Mouse (Mus musculus): ENCODE results near the gene Gm8180. TPM values are rescaled to one million over a fixed set of nuclear protein-coding genes. Genes with fewer than 3 reads are reported as not detected.
A peak's percentile ranks its signal among the peaks of the same experiment; 100 is the strongest.
"Not testable (repeated sequence)": the region's sequence is repeated elsewhere in the genome, so short reads cannot be mapped to it uniquely, and the experiment has no call there.

Gene Gm8180
- polyA plus RNA-seq, 1 experiment from 2014 or later: not detected

- Histone ChIP-seq H3K9ac (ENCODE audit: low read length) (no peak overlapping the region), H3K4me2 (ENCODE audit: low read length) (peak overlapping the region; percentile 49), H3K27me3 (replicated peaks; ENCODE audit: control insufficient read depth, insufficient read depth, low read length) (no peaks in the 10 kb centered on the region), H3K36me3 (ENCODE audit: control insufficient read depth, insufficient read depth, low read length) (no peaks in the 10 kb centered on the region), H3K9me3 (ENCODE audit: control insufficient read depth, low read length) (no peaks in the 10 kb centered on the region), H3K27ac (ENCODE audit: low read depth) (no peak overlapping the region), H3K4me1 (replicated peaks; ENCODE audit: control insufficient read depth, insufficient read depth, low read length) (no peaks in the 10 kb centered on the region), H3K4me3 (ENCODE audit: low read depth, low read length) (peak overlapping the region; percentile 20)
- no peak for DNase-seq (ENCODE audit: low spot score)
- 20% methylated on average over 13 of the region's 14 CpGs for WGBS
- ATAC-seq (replicated peaks; ENCODE audit: low FRiP score, low TSS enrichment, low read depth): peak; percentile 62; the same call in 1 of the 2 replicates
These were observed 11.7 kb upstream of the Gm8180 start for GRCm38 (mm10) chr14:43796069-43796904.

- not testable (repeated sequence) for DNase-seq (ENCODE audit: low spot score); H3K9me3 ChIP-seq (ENCODE audit: control insufficient read depth, low read length); H3K9ac ChIP-seq (ENCODE audit: low read length); H3K27me3 ChIP-seq (replicated peaks; ENCODE audit: control insufficient read depth, insufficient read depth, low read length); H3K4me2 ChIP-seq (ENCODE audit: low read length); H3K27ac ChIP-seq (ENCODE audit: low read depth); H3K4me1 ChIP-seq (replicated peaks; ENCODE audit: control insufficient read depth, insufficient read depth, low read length); H3K36me3 ChIP-seq (ENCODE audit: control insufficient read depth, insufficient read depth, low read length); ATAC-seq (replicated peaks; ENCODE audit: low FRiP score, low TSS enrichment, low read depth); H3K4me3 ChIP-seq (ENCODE audit: low read depth, low read length)
- WGBS: 42% methylated on average over 5 of the region's 5 CpGs
These were observed 9.3 kb upstream of the Gm8180 start for GRCm38 (mm10) chr14:43793811-43794210.

- not testable (repeated sequence) for H3K4me2 ChIP-seq (ENCODE audit: low read length); H3K27ac ChIP-seq (ENCODE audit: low read depth); H3K9me3 ChIP-seq (ENCODE audit: control insufficient read depth, low read length); H3K4me1 ChIP-seq (replicated peaks; ENCODE audit: control insufficient read depth, insufficient read depth, low read length); H3K4me3 ChIP-seq (ENCODE audit: low read depth, low read length); H3K27me3 ChIP-seq (replicated peaks; ENCODE audit: control insufficient read depth, insufficient read depth, low read length); ATAC-seq (replicated peaks; ENCODE audit: low FRiP score, low TSS enrichment, low read depth); DNase-seq (ENCODE audit: low spot score); H3K36me3 ChIP-seq (ENCODE audit: control insufficient read depth, insufficient read depth, low read length); H3K9ac ChIP-seq (ENCODE audit: low read length)
- WGBS: 83% methylated on average over 4 of the region's 4 CpGs
These were observed 37.0 kb downstream of the Gm8180 start, which contains the start of gene Gm6526 for GRCm38 (mm10) chr14:43747566-43747965. TSS of gene Gm6526 (plus strand) at chr14:43747866.

Other genes with a start within 250 kb of the Gm8180 start
- gene Gm5799, start 241.2 kb downstream of the Gm8180 start, polyA plus RNA-seq (2014; fragmentation: Nextera tagmentation; extraction: Ambion mirVana): not detected in 2 replicates
- gene Gm17654, start 205.6 kb downstream of the Gm8180 start, polyA plus RNA-seq (2014; fragmentation: Nextera tagmentation; extraction: Ambion mirVana): not detected in 2 replicates
- not detected in 2 replicates for gene Gm10375, start 176.7 kb downstream of the Gm8180 start, polyA plus RNA-seq (2014; fragmentation: Nextera tagmentation; extraction: Ambion mirVana)
- gene Gm8165, start 107.5 kb downstream of the Gm8180 start, polyA plus RNA-seq (2014; fragmentation: Nextera tagmentation; extraction: Ambion mirVana): not detected in 2 replicates
- gene Gm7324, start 86.9 kb downstream of the Gm8180 start, polyA plus RNA-seq (2014; fragmentation: Nextera tagmentation; extraction: Ambion mirVana): 1.5 TPM in 2 replicates
- not detected in 2 replicates for gene Gm16506, start 57.3 kb downstream of the Gm8180 start, polyA plus RNA-seq (2014; fragmentation: Nextera tagmentation; extraction: Ambion mirVana)
- gene Gm6526, start 36.9 kb downstream of the Gm8180 start, polyA plus RNA-seq (2014; fragmentation: Nextera tagmentation; extraction: Ambion mirVana): not detected in 2 replicates
- not detected in 2 replicates for gene Ear1, start 90.8 kb upstream of the Gm8180 start, polyA plus RNA-seq (2014; fragmentation: Nextera tagmentation; extraction: Ambion mirVana)
- not detected in 2 replicates for gene Ear10, start 138.8 kb upstream of the Gm8180 start, polyA plus RNA-seq (2014; fragmentation: Nextera tagmentation; extraction: Ambion mirVana)
- gene Gm8113, start 140.6 kb upstream of the Gm8180 start, polyA plus RNA-seq (2014; fragmentation: Nextera tagmentation; extraction: Ambion mirVana): 20.5 and 21.7 TPM in 2 replicates
- not detected in 2 replicates for gene Ang5, start 172.3 kb upstream of the Gm8180 start, polyA plus RNA-seq (2014; fragmentation: Nextera tagmentation; extraction: Ambion mirVana)
- not detected in 2 replicates for gene Ang6, start 217.5 kb upstream of the Gm8180 start, polyA plus RNA-seq (2014; fragmentation: Nextera tagmentation; extraction: Ambion mirVana)